Mouse (Mus musculus) A20 (cell line): Measurements from ENCODE around the gene Bud23.
"Not testable (repeated sequence)": the region's sequence is repeated elsewhere in the genome, so short reads cannot be mapped to it uniquely, and the experiment has no call there.

Experiments
- DNase-seq: peaks from one replicate; pipeline ENCODE4 v3.0.0-alpha.2; 2011; ENCODE audit warnings: low read depth, low spot score

The Bud23 gene

DNA sequence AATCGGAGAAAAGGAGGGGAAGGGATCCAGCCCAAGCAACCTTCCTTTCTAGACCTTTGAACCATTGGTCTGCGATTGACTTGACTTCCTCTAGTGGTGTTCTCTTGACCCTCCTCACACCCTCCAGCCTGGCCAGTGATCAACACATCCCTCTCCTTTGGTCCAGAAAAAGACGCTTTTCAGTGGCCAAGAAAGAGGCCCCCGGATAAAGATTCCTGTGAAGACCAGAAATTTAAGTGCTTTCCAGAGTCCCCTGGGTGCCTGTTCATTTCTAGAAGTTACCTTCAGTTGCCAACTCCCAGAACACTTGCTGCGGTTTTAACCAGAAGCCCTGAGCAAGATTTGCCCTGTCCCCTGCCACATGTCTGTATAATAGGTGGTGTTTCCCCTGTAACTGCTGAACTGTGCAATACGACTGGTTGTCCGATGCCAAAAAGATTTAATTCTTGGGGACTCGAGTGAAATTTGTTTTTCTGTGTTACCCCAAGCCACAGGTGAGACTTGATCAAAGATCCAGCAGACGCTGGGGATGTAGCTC is at the start of gene Bud23:
Gene Bud23 (minus strand): TSS at position 51 of the 538 bp plus-strand sequence.
- not testable (repeated sequence) for DNase-seq

DNA sequence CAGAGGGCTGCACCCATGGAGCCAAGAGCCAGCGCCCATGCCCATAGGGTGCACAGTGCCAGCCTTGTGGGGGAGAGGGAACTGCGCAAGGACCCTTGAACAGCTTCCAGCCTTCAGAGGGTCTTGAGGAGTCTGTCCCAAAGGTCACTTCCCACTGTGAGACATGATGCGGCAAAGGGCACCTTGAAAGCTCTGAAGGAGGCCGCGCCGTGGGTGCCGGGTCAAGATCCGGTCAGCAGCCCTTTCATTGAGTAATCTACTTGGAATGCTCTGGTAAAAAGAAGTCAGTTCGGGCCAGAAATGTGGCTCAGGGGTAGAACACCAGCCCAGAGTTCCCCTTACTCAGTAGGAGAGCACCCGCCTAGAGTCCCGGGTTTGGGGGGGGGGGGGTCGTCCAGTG is 49.0 kb upstream of the Bud23 start:
- no peak for DNase-seq

DNA sequence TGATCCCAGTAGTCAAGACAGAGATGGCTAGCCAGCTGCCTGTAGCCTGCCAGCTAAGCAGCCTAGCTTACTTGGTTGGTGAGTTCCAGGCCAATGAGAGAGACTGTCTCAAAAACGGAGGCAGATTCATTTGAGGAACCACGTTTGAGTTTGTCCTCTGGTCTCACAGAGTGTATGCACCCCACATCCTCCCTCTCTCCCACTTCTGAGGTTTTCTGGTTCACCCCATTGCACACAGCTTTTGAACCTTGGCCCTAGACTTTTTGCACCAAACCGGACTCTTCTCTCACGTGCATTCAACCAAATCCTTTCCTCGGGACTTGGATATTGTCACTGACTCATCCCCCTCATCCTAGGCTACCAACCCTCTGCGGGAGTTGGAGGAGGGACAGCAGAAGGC is 45.2 kb upstream of the Bud23 start:
- no peak for DNase-seq

DNA sequence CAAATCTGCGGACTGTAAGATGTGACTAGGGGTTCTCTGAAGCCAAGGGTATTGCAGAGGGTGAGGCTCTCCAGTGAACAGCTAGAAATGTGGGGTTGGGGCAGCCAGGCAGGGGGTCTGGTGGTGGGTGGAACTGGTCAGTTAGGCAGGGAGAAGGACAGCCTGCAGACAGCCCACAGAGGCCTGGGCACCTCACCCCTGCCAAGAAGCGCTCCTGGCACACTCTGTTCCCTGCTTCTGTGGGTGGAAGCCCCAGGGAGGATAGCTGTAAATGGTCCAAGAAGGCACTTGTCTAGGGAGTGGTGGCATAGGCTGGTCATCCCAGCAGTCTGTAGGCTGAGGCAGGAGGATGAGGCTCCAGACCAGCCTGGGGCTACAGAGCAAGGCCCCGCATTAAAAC is 44.7 kb upstream of the Bud23 start:
- no peak for DNase-seq

DNA sequence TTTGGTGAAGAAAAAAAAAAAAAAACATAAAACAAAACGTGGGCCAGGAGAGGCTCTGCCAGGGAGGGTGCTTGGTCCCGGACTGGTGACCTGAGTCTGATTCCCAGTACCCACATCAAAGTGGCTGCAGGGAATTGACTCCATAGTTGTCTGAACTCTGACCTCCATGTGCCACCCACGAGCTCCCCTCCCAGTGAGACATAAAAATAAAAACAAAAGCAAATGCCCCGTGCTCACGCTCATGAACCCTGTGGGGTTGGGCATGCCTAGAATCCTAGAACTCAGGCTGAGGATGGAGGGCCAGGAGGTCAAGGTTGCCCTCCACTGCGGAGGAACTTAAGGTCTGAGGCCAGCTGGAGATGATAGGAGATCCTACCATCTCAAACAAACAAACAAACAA is 44.3 kb upstream of the Bud23 start:
- DNase-seq, result no peak

DNA sequence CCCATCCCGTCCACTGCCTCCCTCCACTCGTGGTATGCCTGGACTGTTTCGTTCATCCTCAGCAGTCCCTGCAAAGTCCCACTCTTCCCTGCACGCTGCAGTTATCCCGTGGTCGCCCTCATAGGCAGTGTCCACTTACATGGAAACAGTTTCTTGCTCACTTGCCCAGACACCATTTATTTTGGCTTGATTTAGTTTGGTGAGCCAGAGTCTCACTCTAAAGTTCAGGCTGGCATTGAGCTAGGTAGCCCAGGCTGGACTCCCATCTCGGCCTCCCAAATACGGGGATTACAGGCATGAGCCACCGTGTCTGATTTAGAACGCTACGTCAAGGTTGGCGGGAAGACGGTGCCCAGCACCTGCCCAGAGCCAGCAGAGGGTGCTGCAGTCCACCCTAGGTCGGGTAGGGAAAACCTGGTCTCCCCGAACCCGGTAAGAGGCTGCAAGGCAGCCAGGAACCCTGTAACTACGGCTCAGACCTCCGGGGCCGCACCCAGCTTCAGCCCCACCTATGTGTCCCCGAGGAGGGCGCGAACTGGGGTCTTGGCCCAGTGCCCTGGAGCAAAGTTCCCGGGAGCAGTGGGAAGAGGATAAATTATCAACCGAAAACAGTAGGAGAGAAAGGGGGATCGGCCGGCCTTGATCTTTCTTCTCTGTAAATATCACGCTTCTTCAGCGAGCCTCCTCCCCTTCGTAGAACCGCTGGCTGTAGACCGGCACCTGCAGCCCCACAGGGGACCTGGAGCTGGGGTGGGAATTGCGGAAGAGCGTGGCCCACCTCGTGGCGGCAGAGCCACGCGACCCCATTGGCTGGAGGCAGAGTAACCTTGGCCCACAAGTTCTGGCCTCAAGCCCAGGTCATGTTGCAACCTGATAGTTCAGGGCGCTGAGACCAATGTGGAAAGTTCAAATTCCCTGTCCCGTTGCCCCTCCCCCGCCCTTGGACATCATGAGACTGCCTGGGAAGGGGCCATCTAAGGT is 43.1 kb upstream of the Bud23 start:
- DNase-seq, result no peak

DNA sequence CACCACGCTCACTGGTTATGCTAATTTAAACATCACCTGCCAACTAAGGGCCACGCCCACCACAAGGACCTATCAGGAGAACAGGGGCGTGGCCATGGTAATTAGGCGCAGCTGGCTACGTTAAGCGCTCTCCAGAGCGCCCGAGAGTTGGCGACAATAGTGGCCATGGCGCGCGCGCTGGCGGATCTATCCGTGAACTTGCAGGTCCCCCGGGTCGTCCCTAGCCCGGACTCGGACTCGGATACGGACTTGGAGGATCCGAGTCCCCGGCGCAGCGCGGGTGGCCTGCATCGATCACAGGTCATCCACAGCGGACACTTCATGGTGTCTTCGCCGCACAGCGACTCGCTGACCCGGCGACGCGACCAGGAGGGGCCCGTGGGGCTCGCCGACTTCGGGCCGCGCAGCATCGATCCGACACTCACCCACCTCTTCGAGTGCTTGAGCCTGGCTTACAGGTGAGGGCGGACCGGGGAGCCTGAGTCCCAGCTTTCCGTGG is 42.0 kb upstream of the Bud23 start:
- DNase-seq, result peak; percentile 40

DNA sequence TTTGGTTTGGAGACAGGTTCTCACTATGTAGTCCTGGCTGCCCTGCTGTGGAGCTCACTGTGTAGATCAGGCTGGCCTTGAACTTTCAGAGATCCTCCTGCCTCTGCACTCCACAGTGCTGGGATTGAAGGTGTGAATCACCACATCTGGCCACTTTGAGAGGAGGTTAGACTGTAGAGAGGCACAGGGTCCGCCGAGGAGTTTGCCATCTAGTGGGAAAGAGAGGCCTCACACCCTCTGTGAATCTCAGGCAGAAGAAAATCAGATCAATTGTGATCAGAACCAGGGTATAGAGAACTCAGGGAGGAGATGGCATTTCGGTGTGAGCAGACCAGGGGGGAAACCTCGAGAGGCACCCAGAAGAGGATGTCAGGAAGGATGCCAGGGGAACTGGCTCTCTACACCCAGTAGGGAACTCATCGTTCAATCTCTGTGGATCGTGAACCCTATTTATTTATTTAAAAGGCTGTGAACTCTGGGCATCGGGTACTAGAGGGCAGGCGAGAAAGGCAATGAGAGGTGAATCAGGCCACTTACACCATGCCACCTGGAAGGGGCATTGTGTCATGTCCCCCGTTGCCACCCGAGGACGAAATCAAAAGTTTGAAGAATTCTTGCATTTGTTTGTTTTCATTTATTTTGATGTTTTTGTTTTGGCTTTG is 39.4 kb upstream of the Bud23 start:
- DNase-seq, result peak; percentile 53

DNA sequence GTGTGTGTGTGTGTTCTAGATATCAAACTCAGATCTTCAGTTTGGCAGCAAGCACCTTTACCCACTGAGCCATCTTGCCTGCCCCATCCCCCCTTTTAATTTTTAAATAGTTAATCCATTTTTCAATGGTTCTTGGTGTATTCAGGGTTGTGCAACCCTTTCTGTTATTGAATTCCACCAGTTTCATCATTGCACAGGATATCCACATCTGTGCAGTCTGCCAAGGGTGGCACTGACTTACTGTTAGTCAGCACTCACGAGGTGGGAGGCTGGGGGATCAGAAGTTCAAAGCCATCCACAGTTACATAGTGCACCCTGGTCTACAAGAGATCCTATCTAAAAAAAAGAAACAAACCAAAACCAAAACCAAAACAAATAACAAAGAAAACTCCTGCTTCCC is 36.2 kb upstream of the Bud23 start:
- no peak for DNase-seq

DNA sequence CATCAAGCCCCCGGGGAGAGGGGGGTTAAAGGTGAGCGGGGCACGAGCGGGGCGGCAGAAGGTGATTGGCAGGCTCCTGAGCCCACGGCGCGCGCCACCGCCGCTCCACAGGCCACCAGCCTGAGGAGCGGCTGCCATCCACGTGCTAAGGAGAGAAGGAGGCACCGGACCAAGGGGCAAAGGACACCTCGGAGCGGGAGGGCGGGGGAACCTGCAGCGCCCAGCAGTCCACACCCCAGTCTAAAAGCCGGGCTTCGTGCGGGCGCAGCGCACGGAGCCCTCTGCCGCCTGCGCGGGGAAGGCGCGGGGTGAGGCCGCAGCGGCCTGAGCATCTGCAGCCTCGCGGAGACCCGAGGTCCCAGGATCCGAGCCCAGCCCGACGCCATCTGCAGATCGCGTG is 24.9 kb upstream of the Bud23 start, which contains the start of gene Mlxipl:
Gene Mlxipl (plus strand): TSS at position 238 of the 400 bp plus-strand sequence.
- DNase-seq, result no peak

DNA sequence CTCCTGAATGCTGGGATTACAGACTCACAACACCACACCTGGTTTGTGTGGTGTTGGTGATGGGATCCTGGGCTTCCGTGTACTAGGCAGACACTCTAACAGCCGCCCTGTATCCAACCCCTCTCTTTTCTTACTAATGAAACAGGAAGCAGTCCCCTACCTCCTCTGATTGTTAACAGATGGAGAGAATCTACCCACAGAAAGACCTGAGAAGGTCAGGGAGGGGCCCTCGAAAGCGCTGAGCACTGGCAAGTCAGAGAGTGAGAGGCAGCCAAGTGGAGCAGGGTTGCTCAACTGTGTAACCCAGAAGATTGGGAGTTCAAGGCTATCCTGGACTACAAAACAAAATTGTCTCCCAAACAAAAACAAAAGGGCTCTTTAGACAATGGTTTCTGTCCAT is 22.1 kb upstream of the Bud23 start:
- peak; percentile 54 for DNase-seq

DNA sequence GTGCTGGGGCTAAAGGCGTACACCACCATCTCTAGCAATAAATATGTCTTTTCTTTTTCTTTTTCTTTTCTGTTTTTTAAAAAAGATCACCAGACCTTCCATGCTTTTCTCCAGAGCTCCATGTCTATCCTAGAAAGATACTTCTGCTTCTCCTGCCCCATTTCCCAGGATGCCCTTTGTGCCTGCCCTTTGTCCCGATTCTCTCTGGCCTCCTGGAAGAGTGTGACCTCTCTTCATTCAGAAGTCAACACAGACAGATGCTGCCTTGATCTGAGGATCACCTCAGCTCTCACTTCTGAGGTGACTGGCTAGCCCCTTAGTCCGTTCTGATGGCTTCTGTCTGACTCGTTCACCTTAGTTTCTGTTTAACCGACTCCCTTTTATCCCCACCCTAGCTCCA is 15.8 kb upstream of the Bud23 start:
- no peak for DNase-seq

DNA sequence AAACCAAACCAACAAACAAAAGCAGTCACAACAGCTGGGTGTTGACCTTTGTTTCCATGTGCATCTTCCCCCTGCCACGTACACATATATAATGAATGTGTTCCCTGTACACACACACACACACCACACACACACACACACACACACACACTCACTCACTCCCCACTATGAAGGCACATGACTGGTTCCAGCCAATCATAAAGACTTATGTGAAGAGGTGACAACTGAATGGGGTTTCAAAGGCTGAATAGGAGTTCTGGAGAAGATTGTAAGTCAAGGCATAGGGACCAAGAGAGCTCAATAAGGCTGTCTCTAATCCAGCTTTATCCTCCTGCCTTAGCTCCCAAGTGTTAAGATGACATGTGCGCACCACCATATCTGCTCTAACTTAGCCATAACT is 14.8 kb upstream of the Bud23 start:
- no peak for DNase-seq

DNA sequence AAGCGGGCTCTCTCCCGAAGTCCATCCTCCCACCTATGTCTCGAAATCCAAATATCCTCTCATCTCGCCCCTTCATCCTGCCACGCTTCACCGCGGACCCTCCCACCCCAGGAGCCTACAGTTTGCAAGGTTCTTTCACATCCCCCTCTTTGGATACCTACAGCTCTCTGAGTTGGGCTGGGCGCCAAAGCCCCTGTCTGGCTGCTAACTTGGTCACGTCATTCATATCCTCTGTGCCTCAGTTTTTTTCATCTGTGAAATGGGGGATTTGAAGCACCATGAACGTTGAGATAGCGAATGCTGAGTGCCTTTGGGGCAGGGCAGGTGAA is 13.7 kb upstream of the Bud23 start:
- DNase-seq, result no peak

DNA sequence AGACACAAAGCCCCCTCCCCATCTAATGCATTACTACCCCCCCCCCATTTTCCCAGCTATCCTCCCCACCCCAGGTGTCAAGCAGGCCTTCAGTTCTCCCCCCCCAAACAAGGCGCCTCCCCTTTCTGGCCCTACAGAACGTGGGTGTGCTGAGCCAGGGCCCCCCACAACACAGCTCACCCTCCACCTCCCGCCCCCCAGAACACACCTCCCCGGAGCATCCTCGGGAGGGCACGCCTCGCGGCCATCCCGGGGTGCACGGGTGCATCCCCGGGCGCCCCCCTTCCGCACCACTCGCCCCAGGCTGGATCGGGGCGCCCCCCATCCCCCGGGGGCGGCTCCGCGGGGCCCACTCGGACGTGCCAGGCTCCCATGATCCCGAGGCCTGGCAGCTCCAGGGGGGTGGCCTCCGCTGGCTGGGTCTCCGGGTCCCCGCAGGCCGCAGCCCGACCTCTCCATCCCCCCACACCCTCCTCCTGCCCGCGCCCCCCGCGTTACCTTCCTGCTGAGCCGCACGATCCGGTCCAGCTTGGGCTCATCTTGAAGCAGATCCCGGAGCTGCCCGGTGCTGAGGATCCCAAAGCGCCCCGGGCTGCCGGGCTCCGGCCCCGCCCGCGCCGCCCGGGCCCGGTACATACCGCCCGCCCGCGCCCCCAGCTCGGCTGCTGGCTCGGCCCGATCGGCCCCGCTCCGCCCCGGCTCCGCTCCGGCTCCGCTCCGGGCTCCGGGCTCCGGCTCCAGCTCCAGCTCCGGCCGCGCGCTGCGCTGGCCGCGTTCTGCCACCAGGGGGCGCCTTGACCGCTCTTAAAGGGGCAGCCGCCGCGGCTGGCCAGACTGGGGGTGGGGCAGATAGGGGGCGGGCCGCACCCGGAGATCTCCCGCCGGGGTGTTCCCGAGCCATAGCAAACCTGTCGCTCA is 13.1 kb upstream of the Bud23 start, which contains the start of gene Vps37d:
Gene Vps37d (minus strand): TSS at position 703 of the 918 bp plus-strand sequence.
- DNase-seq, result peak; percentile 92

DNA sequence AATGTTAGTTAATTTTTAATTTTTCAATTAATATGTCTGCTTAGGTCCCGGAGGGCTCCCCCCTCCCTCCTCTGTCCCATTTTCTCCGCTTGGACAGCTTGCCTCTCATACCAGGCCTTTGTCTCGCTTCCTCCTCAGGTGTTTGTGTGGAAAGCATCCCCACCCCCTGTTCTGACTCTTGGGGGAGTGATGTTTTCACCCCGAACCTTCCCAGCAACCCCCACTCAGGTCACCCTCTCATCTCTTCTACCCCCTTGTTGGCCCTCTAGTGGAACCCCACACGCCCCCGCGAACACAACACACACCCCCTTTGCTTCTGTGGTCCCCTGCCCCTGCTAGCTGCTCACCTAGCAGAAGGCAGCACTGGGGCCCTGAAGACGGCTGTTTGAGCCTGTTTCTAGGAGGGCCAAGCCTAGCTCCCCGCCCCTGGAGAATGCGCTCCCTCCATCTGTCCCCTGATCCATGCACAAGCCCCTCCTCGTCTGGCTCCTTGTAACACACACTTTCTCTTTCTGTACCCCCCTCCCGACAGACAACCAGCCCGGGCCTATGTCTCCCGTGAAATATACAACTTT is 12.3 kb upstream of the Bud23 start:
- peak; percentile 58 for DNase-seq

DNA sequence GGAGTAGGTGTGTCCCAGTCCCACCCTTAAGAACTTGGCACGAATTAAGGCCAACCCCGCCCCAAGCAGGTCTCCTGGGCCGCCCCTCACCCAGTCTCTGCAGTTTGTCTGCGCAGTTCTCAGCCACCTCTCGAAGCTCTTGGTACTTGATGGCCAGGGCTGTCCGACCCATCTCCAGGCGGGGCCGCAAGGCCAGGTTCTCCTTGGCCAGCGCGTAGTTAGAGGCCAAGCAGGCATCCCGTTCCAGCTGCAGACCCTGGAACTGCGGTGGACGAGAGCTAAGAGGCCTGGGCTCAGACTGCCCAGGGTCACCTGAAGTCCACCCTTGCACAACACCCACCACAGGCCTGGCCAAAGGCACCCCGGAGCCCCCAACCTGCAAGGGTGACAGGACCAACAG is 11.6 kb upstream of the Bud23 start:
- no peak for DNase-seq

DNA sequence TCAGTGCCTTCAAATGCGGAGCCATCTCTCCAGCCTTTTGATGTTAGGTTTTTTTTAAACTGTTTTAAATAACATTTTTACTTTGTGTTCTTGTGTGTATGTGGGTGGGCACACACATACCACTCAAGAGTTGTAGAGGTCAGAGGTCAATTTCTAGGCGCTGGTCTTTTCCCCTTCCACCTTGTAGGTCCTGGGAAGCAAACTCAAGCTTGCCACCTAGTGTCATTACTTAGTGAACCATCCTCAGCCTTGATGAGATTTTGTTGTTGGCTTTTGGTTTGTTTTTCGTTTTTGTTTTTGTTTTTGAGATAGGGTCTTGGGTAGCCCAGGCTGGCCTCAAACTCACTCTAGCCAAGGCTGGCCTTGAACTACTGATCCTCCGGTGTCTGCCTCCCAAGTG is 10.9 kb upstream of the Bud23 start:
- peak; percentile 25 for DNase-seq

DNA sequence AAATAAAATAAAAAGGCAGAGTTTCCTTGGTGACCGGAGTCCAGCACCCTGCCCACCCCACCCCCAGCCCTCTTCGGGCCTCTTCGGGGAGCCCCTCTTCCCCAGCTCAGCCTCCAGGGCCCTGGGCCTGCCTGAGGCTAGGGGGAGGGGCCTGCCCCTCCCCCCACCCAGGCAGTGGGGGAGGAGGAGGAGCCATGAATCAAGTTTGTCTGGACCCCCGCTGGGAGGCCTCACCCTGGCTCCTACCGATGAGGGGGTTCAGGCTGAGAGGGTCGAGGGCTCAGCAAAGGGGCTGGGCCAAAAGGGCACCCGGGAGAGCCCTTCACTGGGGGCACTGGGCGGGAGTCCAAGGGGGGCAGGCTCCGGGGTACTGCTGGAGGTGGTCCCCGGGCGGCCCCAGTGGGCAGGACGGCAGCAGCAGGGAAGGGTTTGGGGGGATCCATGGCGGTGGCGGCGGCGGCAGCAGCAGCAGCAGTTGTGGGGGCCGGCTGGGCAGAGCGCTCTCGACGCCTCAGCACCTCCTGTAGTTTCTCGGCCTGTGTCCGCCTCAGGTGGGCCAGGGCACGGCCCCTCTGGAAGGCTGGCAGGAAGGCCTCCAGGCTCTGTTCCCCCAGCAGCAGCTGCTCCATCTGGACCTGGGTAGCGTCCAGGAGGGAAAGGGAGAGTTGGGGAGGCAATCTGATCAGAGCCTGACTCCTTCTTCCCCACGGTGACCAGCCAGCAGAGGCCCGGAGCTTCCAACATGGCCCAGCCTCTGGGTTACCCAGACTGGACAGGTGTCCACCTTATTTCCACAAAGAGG is 8.8 kb upstream of the Bud23 start:
- no peak for DNase-seq

DNA sequence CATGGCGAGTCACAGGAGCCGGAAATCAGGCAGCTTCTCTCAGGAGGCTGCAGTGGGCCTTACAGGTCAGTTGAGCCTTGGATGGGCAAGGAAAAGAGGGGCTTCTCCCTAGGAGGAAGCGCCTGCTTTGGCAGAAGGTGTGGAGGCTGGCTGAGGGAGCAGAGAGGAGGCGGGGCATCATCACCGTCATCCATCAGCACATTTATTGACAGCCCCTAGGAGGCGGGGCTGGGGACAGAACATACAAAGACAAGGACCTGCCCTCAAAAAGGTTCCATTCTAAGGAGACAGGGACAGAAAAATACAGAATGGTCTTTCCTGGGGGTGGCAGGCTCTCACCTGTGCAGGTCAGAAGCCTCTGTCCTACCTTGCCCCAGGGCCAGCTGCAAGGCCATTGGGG is 8.0 kb upstream of the Bud23 start:
- DNase-seq, result no peak
